Mouse (Mus musculus) embryonic facial prominence, embryonic 15.5 days (tissue): ENCODE results near the gene Capn15. TPM values are rescaled to one million over a fixed set of nuclear protein-coding genes. Genes with fewer than 3 reads are reported as not detected.

ENCODE experiments used
- ATAC-seq: fragments of 200-750 bp; cut with Nextera tagmentation; 2 replicates; pipeline ENCODE4 v1.8.0; 2017; ENCODE audit warnings: low read depth, moderate TSS enrichment; ENCODE audit not compliant: insufficient number of reproducible peaks, low FRiP score, low TSS enrichment
- H3K27ac ChIP-seq: fragments of 300-500 bp; sonication (generic); replicated peaks from 2 replicates; pipeline ENCODE4 v1.5.1; 2015; ENCODE audit warnings: mild to moderate bottlenecking, inconsistent platforms
- H3K27me3 ChIP-seq: fragments of 300-500 bp; sonication (generic); 2 replicates; pipeline ENCODE4 v1.6.1; 2015; ENCODE audit warnings: inconsistent platforms
- H3K36me3 ChIP-seq: fragments of 300-500 bp; sonication (generic); 2 replicates; pipeline ENCODE4 v1.6.1; 2015; ENCODE audit warnings: mild to moderate bottlenecking, inconsistent platforms
- H3K4me1 ChIP-seq: fragments of 300-500 bp; sonication (generic); 2 replicates; pipeline ENCODE4 v1.6.1; 2015; ENCODE audit warnings: inconsistent platforms
- H3K4me2 ChIP-seq: fragments of 300-500 bp; sonication (generic); replicated peaks from 2 replicates; pipeline ENCODE4 v1.6.1; 2015; ENCODE audit warnings: mild to moderate bottlenecking, inconsistent platforms
- H3K4me3 ChIP-seq: fragments of 300-500 bp; sonication (generic); replicated peaks from 2 replicates; pipeline ENCODE4 v1.5.1; 2015; ENCODE audit warnings: mild to moderate bottlenecking, inconsistent platforms
- H3K9ac ChIP-seq: fragments of 300-500 bp; sonication (generic); 2 replicates; pipeline ENCODE4 v1.6.1; 2015; ENCODE audit warnings: inconsistent platforms
- H3K9me3 ChIP-seq: fragments of 300-500 bp; sonication (generic); replicated peaks from 2 replicates; pipeline ENCODE4 v1.6.1; 2016; ENCODE audit warnings: inconsistent platforms
- WGBS: fragments of 180-500 bp; shearing (Covaris S2); methylation state at CpG from one replicate; pipeline ENCODE4 v1.1.7; 2015; 5-methylcytosine and 5-hydroxymethylcytosine counted together
- polyA plus RNA-seq: library from polyadenylated mRNA; unstranded; fragments of >200 nt; fragmentation: Nextera tagmentation; extraction: Ambion mirVana; gene quantifications from 2 replicates; pipeline ENCODE4 v1.2.1, GENCODE M21; 2015

The Capn15 gene
- 24.5 and 29.8 TPM in 2 replicates for polyA plus RNA-seq

GRCm38 (mm10) chr17:25985306-25986294 is at the start of gene Capn15:
TSS of gene Capn15 (minus strand) at chr17:25985796.
- peak; percentile 99 for ATAC-seq
- H3K4me1 ChIP-seq: peaks cover 34% of the 10 kb centered on the region
- H3K27me3 ChIP-seq: no peaks in the 10 kb centered on the region
- H3K4me3 ChIP-seq: peak within 1 kb of the TSS; percentile 94
- peak within 1 kb of the TSS; percentile 89 for H3K27ac ChIP-seq
- peak within 1 kb of the TSS; percentile 75 for H3K4me2 ChIP-seq
- under 1% methylated on average over 91 of the region's 91 CpGs for WGBS
- peaks cover 20% of the 10 kb centered on the region for H3K36me3 ChIP-seq
- no peaks in the 10 kb centered on the region for H3K9me3 ChIP-seq
- H3K9ac ChIP-seq: peak within 1 kb of the TSS; percentile 83

- H3K4me3 ChIP-seq: no peak overlapping the region
- H3K4me2 ChIP-seq: no peak overlapping the region
- no peak overlapping the region for H3K9ac ChIP-seq
- H3K36me3 ChIP-seq: peaks cover 37% of the 10 kb centered on the region
- H3K27me3 ChIP-seq: no peaks in the 10 kb centered on the region
- H3K27ac ChIP-seq: no peak overlapping the region
- 80% methylated on average over 6 of the region's 6 CpGs for WGBS
- ATAC-seq: no peak
- H3K9me3 ChIP-seq: no peaks in the 10 kb centered on the region
- H3K4me1 ChIP-seq: no peaks in the 10 kb centered on the region
These were observed 46.4 kb upstream of the Capn15 start for GRCm38 (mm10) chr17:26032037-26032436.

GRCm38 (mm10) chr17:26031583-26031982 is 46.0 kb upstream of the Capn15 start:
- no peaks in the 10 kb centered on the region for H3K27me3 ChIP-seq
- H3K9ac ChIP-seq: no peak overlapping the region
- no peak overlapping the region for H3K4me3 ChIP-seq
- WGBS: 94% methylated on average over 5 of the region's 5 CpGs
- no peak overlapping the region for H3K27ac ChIP-seq
- no peak for ATAC-seq
- H3K9me3 ChIP-seq: no peaks in the 10 kb centered on the region
- peaks cover 37% of the 10 kb centered on the region for H3K36me3 ChIP-seq
- no peak overlapping the region for H3K4me2 ChIP-seq
- no peaks in the 10 kb centered on the region for H3K4me1 ChIP-seq

GRCm38 (mm10) chr17:26028261-26028660 is 42.7 kb upstream of the Capn15 start:
- H3K4me2 ChIP-seq: no peak overlapping the region
- 66% methylated on average over 4 of the region's 4 CpGs for WGBS
- ATAC-seq: no peak

GRCm38 (mm10) chr17:26024674-26025073 is 39.1 kb upstream of the Capn15 start:
- no peaks in the 10 kb centered on the region for H3K9me3 ChIP-seq
- no peak overlapping the region for H3K4me2 ChIP-seq
- H3K27ac ChIP-seq: no peak overlapping the region
- peaks cover 7% of the 10 kb centered on the region; the same call in 1 of the 2 replicates for H3K36me3 ChIP-seq
- no peak overlapping the region for H3K4me3 ChIP-seq
- no peaks in the 10 kb centered on the region for H3K4me1 ChIP-seq
- H3K9ac ChIP-seq: no peak overlapping the region
- WGBS: 97% methylated on average over 9 of the region's 9 CpGs
- no peak for ATAC-seq
- H3K27me3 ChIP-seq: no peaks in the 10 kb centered on the region

More at GRCm38 (mm10) chr17:26028261-26028660, 42.7 kb upstream of the Capn15 start:
- no peaks in the 10 kb centered on the region for H3K27me3 ChIP-seq
- no peaks in the 10 kb centered on the region for H3K9me3 ChIP-seq
- H3K27ac ChIP-seq: no peak overlapping the region
- no peak overlapping the region for H3K4me3 ChIP-seq
- no peaks in the 10 kb centered on the region for H3K4me1 ChIP-seq
- H3K36me3 ChIP-seq: peaks cover 23% of the 10 kb centered on the region
- no peak overlapping the region for H3K9ac ChIP-seq

GRCm38 (mm10) chr17:26023966-26024365 is 38.4 kb upstream of the Capn15 start:
- no peak overlapping the region for H3K4me2 ChIP-seq
- H3K27me3 ChIP-seq: no peaks in the 10 kb centered on the region
- no peak for ATAC-seq

GRCm38 (mm10) chr17:26023181-26023580 is 37.6 kb upstream of the Capn15 start:
- H3K27me3 ChIP-seq: no peaks in the 10 kb centered on the region
- WGBS: 70% methylated on average over 5 of the region's 5 CpGs
- no peak overlapping the region for H3K9ac ChIP-seq
- H3K4me2 ChIP-seq: no peak overlapping the region
- H3K4me3 ChIP-seq: no peak overlapping the region
- H3K4me1 ChIP-seq: no peaks in the 10 kb centered on the region
- no peak overlapping the region for H3K27ac ChIP-seq
- H3K9me3 ChIP-seq: no peaks in the 10 kb centered on the region
- H3K36me3 ChIP-seq: peaks cover 7% of the 10 kb centered on the region; the same call in 1 of the 2 replicates
- no peak for ATAC-seq

More at GRCm38 (mm10) chr17:26023966-26024365, 38.4 kb upstream of the Capn15 start:
- no peaks in the 10 kb centered on the region for H3K4me1 ChIP-seq
- no peak overlapping the region for H3K27ac ChIP-seq
- H3K4me3 ChIP-seq: no peak overlapping the region
- H3K9ac ChIP-seq: no peak overlapping the region
- 97% methylated on average over 8 of the region's 8 CpGs for WGBS
- no peaks in the 10 kb centered on the region for H3K9me3 ChIP-seq
- peaks cover 7% of the 10 kb centered on the region; the same call in 1 of the 2 replicates for H3K36me3 ChIP-seq

GRCm38 (mm10) chr17:26021728-26022341 is 36.2 kb upstream of the Capn15 start:
- no peak overlapping the region for H3K4me3 ChIP-seq
- H3K27ac ChIP-seq: 0 out of 2 replicates have a peak overlapping the region, but pooled peaks have one; percentile 30

GRCm38 (mm10) chr17:26020848-26021347 is 35.3 kb upstream of the Capn15 start:
- peaks cover 3% of the 10 kb centered on the region; the same call in 1 of the 2 replicates for H3K36me3 ChIP-seq
- 87% methylated on average over 7 of the region's 7 CpGs for WGBS
- no peak overlapping the region for H3K27ac ChIP-seq
- ATAC-seq: no peak
- H3K9me3 ChIP-seq: no peaks in the 10 kb centered on the region
- H3K4me2 ChIP-seq: no peak overlapping the region
- no peak overlapping the region for H3K9ac ChIP-seq
- H3K4me3 ChIP-seq: no peak overlapping the region
- H3K4me1 ChIP-seq: no peaks in the 10 kb centered on the region
- no peaks in the 10 kb centered on the region for H3K27me3 ChIP-seq

More at GRCm38 (mm10) chr17:26021728-26022341, 36.2 kb upstream of the Capn15 start:
- Histone ChIP-seq H3K27me3 (no peaks in the 10 kb centered on the region), H3K4me2 (no peak overlapping the region), H3K9me3 (no peaks in the 10 kb centered on the region), H3K36me3 (peaks cover 3% of the 10 kb centered on the region; the same call in 1 of the 2 replicates), H3K9ac (no peak overlapping the region), H3K4me1 (no peaks in the 10 kb centered on the region)
- 66% methylated on average over 9 of the region's 9 CpGs for WGBS
- no peak for ATAC-seq

GRCm38 (mm10) chr17:26018388-26018787 is 32.8 kb upstream of the Capn15 start:
- WGBS: 71% methylated on average over 3 of the region's 3 CpGs
- Histone ChIP-seq H3K9me3 (no peaks in the 10 kb centered on the region), H3K27me3 (no peaks in the 10 kb centered on the region), H3K4me2 (no peak overlapping the region), H3K36me3 (peaks cover 25% of the 10 kb centered on the region), H3K4me1 (no peaks in the 10 kb centered on the region), H3K27ac (no peak overlapping the region), H3K4me3 (no peak overlapping the region), H3K9ac (no peak overlapping the region)
- no peak for ATAC-seq

- H3K9me3 ChIP-seq: no peaks in the 10 kb centered on the region
- no peak overlapping the region for H3K9ac ChIP-seq
- peaks cover 27% of the 10 kb centered on the region for H3K36me3 ChIP-seq
- H3K4me1 ChIP-seq: no peaks in the 10 kb centered on the region
- 77% methylated on average over 5 of the region's 5 CpGs for WGBS
- no peaks in the 10 kb centered on the region for H3K27me3 ChIP-seq
- no peak overlapping the region for H3K4me2 ChIP-seq
- H3K27ac ChIP-seq: no peak overlapping the region
- no peak for ATAC-seq
- H3K4me3 ChIP-seq: no peak overlapping the region
These were observed 32.4 kb upstream of the Capn15 start for GRCm38 (mm10) chr17:26017949-26018348.
